Mouse (Mus musculus) cortical plate, adult 2 months (tissue): ENCODE data around the gene Slc6a9.

Experiments used
- CTCF ChIP-seq: fragments of 200-500 bp; IDR thresholded peaks from 2 replicates; pipeline ENCODE4 v1.5.1; 2011; ENCODE audit warnings: mild to moderate bottlenecking, control low read depth, low read length; ENCODE audit not compliant: insufficient read depth; ENCODE audit errors: extremely low read depth
- POLR2A ChIP-seq: fragments of 200-500 bp; IDR thresholded peaks from 2 replicates; pipeline ENCODE4 v1.6.1; 2011; ENCODE audit warnings: mild to moderate bottlenecking, low read length, control low read depth; ENCODE audit not compliant: insufficient read depth; ENCODE audit errors: extremely low read depth

GRCm38 (mm10) chr4:117828572-117829145 lies 5.6 kb upstream of the Slc6a9 start:
- TF ChIP-seq POLR2A: no peak
- TF ChIP-seq CTCF: no peak
